Mouse (Mus musculus) CH12F3 (cell line): ENCODE data around the gene Mdh1b.

ENCODE experiments used
- in situ Hi-C: fragments of 300-500 bp; cut with MboI; formaldehyde crosslinking; loops from 2 replicates; pipeline ENCODE4 v1.14.3; 2020; ENCODE audit warnings: low sequenced_read_pairs

Gene Mdh1b

DNA sequence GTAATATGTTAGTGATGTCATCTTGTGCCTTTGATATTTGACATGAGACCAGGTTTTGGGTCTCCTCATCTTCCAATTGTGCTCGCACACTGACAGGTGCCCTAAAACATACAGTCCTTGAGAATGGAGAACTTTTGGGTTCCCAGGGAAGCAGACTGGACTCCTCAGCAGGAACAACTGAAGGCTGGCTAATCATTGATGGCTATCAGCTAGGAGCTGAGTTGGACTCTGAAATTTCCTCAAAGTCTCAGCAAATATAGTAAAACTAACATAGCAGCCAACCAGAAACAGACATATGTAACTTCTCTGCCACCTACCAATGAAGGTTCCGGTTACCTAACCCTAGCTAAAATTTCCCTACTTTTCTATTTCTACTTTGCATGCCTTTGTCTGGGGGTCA is 64.0 kb downstream of the Mdh1b start:
- in situ Hi-C loops: loop anchor here (25.0 kb wide), 1 partner anchor 1046 kb away; no protein-coding TSS in a partner anchor

DNA sequence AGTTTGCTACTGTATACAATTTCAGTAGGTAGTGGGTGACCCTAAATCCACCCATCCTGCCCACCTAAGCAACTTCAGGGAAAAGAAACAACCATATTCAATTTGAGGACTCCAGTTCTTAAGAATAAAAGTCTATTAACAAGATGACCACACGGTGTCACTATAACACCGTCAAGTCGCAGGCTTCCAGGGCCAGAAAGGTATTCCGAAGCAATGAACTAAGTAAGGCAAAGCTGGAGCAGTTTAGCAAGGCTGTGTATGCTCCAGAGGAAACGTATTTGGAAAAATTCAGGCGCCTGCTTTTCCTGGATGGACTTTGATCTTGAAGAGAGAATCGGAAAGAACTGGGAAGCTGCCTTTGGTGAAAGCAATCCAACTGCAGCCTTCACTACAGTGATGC is 70.5 kb downstream of the Mdh1b start:
- in situ Hi-C loops: loop anchor here (10.0 to 25.0 kb wide), 2 partner anchors 785 to 1053 kb away; no protein-coding TSS in a partner anchor

DNA sequence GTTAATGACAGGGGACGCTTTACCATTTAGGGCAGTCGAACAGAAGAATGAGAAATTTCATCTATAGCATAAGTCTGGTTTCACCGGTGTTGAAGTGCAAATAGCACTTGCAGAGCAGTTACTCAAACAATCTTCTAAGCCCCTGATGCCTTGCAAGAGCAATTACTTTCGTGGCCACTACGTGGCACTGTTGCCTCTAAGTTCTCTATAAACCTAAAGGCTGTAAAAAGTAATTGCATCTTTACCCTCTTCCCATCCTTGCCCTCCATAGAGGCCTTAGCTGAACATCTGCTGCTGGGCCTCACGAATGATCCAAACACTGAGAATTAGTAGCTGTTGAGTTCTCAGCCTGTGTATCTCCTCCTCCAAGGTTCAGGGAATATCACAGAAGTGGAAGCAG is 72.1 kb downstream of the Mdh1b start:
- in situ Hi-C loops: loop anchor here (10.0 to 25.0 kb wide), 2 partner anchors 787 to 1054 kb away; no protein-coding TSS in a partner anchor
